Comparison of ENCODE assay signal across 7 mouse cellular contexts in the genomic region with DNA sequence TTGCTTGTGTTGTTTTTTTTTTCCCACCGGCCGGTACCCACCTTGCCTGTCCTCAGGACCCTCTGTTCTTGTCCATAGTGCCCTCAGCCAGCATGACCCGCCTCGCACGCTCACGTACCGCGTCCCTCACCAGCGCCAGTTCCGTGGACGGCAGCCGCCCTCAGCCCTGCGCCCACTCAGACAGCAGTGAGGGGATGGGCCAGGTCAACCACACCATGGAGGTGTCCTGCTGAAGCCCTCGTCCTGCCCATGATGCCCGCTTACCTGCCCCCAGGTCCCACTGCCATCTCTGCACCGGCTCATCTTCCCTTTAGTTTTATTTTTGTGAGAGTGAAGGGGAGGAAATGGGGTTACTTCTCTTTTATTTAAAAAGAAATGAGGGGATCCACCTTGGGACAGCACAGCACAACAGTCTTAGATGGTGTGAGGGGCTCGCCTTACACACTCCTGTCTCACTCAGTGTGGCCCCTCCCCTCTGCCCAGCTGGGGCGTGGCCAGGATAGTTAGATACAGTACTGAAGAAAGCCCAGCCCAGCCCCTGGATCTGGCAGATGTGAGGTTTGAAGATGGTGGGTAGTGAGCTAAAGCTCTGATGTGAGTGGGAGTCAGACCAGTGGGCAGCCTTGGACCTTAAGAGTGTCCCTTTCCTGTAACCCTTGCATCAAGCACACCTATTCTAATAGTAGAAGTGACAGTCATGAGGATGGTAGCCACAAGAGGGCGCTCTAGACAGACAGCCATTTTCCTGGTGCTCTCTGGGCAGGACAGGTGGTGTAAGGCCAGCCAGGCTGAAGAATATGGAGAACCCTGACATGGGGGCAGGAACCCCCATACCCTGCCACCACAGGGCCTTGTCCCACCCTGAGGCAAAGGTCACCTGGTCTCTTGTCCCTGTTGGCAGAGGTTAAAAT. TPM values are rescaled to one million over a fixed set of nuclear protein-coding genes. Genes with fewer than 3 reads are reported as not detected.
DNase-seq lines count a peak whose midpoint lies in the region; ATAC-seq and TF ChIP-seq lines count a peak whose summit lies in the region.

No protein-coding gene starts in this region.

- H3K4me2 ChIP-seq in CH12.LX (ENCODE audit: insufficient read depth, low read depth, poor library complexity, severe bottlenecking) = no peak overlapping the region
- no peak overlapping the region for H3K4me2 ChIP-seq in kidney, embryonic 16.5 days (replicated peaks; ENCODE audit: low read depth, low read length)

- no peak for TF ChIP-seq POLR2A in CH12.LX (IDR thresholded peaks at IDR 0.05; ENCODE audit: low read depth, low read length)
- peak; percentile 57; the same call in 1 of the 2 replicates for TF ChIP-seq POLR2A in cortical plate, adult 2 months (IDR thresholded peaks at IDR 0.05; ENCODE audit: extremely low read depth, insufficient read depth, low read length)
- TF ChIP-seq POLR2A in lung, adult 2 months (IDR thresholded peaks at IDR 0.05; ENCODE audit: borderline replicate concordance, extremely low read depth, low read depth, low read length) = no peak
- TF ChIP-seq POLR2A in olfactory bulb, adult 2 months (IDR thresholded peaks at IDR 0.05; ENCODE audit: insufficient read depth, low read depth, low read length) = no peak

- H3K79me2 ChIP-seq in CH12.LX (replicated peaks; ENCODE audit: control insufficient read depth, extremely low read depth, insufficient read depth, poor library complexity, severe bottlenecking) = no peaks in the 10 kb centered on the region

- H3K27me3 ChIP-seq in CH12.LX (replicated peaks) = no peaks in the 10 kb centered on the region
- H3K27me3 ChIP-seq in heart, embryonic 10.5 days (ENCODE audit: insufficient read depth, poor library complexity, severe bottlenecking) = no peaks in the 10 kb centered on the region
- H3K27me3 ChIP-seq in kidney, embryonic 16.5 days (ENCODE audit: insufficient read depth, low read length) = no peaks in the 10 kb centered on the region

- no peaks in the 10 kb centered on the region for H3K9me3 ChIP-seq in CH12.LX (replicated peaks; ENCODE audit: low read length)
- H3K9me3 ChIP-seq in heart, embryonic 10.5 days = no peaks in the 10 kb centered on the region
- no peaks in the 10 kb centered on the region for H3K9me3 ChIP-seq in kidney, embryonic 16.5 days (ENCODE audit: low read length)

- dilution Hi-C loops in CH12.LX (cut with MboI; ENCODE audit: extremely low pct_ligation_motif_present, extremely low pct_unique_long_range_greater_than_20kb, low sequenced_read_pairs) = no loop called here

- H3K4me3 ChIP-seq in CH12.LX (replicated peaks in 1 of 3; ENCODE audit: low read depth in 2 of 3, low read length in 2 of 3, poor library complexity in 1 of 3) = no peak overlapping the region
- no peak overlapping the region for H3K4me3 ChIP-seq in cortical plate, adult 2 months (ENCODE audit: insufficient read depth, low read length)
- no peak overlapping the region for H3K4me3 ChIP-seq in heart, embryonic 10.5 days
- no peak overlapping the region for H3K4me3 ChIP-seq in kidney, embryonic 16.5 days (ENCODE audit: low read length)
- H3K4me3 ChIP-seq in lung, adult 2 months (replicated peaks; ENCODE audit: extremely low read depth, low read depth, low read length) = no peak overlapping the region
- H3K4me3 ChIP-seq in olfactory bulb, adult 2 months (ENCODE audit: insufficient read depth, low read depth, low read length) = no peak overlapping the region

- 74% methylated on average over 19 of the region's 19 CpGs for WGBS in heart, embryonic 10.5 days
- 76% methylated on average over 19 of the region's 19 CpGs for WGBS in kidney, embryonic 16.5 days
- WGBS in lung, adult 2 months = 79% methylated on average over 19 of the region's 19 CpGs
- WGBS in olfactory bulb, adult 2 months = 70% methylated on average over 19 of the region's 19 CpGs

- 0 out of 2 replicates have a peak, but pooled peaks have one; percentile 53 for ATAC-seq in kidney, embryonic 16.5 days (ENCODE audit: low FRiP score, low TSS enrichment)

- H3K36me3 ChIP-seq in CH12.LX (replicated peaks in 1 of 2; ENCODE audit: control insufficient read depth in 1 of 2, insufficient read depth in 1 of 2, low read length in 1 of 2) = peaks cover 8 to 17% of the 10 kb centered on the region in 2 experiments
- peaks cover 70% of the 10 kb centered on the region for H3K36me3 ChIP-seq in heart, embryonic 10.5 days
- H3K36me3 ChIP-seq in kidney, embryonic 16.5 days (ENCODE audit: insufficient read depth, low read length) = peaks cover 12% of the 10 kb centered on the region

- in situ Hi-C loops in CH12.LX (cut with MboI; ENCODE audit: low pct_ligation_motif_present, low pct_unique_long_range_greater_than_20kb, low sequenced_read_pairs) = no loop called here

- H3K27ac ChIP-seq in CH12.LX (ENCODE audit: insufficient read depth, low read depth) = no peak overlapping the region
- H3K27ac ChIP-seq in cortical plate, adult 2 months (ENCODE audit: insufficient read depth, low read length) = no peak overlapping the region
- H3K27ac ChIP-seq in heart, embryonic 10.5 days = no peak overlapping the region
- no peak overlapping the region for H3K27ac ChIP-seq in kidney, embryonic 16.5 days (ENCODE audit: low read length)
- no peak overlapping the region for H3K27ac ChIP-seq in olfactory bulb, adult 2 months (ENCODE audit: insufficient read depth, low read depth, low read length)

- peak; percentile 82 to 87 for TF ChIP-seq CTCF in CH12.LX (conservative IDR thresholded peaks at IDR 0.05 in 1 of 2, IDR thresholded peaks at IDR 0.05 in 1 of 2; ENCODE audit: low read depth in 2 of 2, low read length in 2 of 2)
- peak; percentile 66 for TF ChIP-seq CTCF in cortical plate, adult 2 months (IDR thresholded peaks at IDR 0.05; ENCODE audit: extremely low read depth, insufficient read depth, low read length)
- peak; percentile 75 for TF ChIP-seq CTCF in lung, adult 2 months (IDR thresholded peaks at IDR 0.05; ENCODE audit: insufficient read depth, low read length)
- peak; percentile 72 for TF ChIP-seq CTCF in olfactory bulb, adult 2 months (IDR thresholded peaks at IDR 0.05; ENCODE audit: insufficient read depth, low read depth, low read length)

- peaks cover 7 to 32% of the 10 kb centered on the region in 2 experiments for H3K4me1 ChIP-seq in CH12.LX (ENCODE audit: control insufficient read depth in 1 of 2, insufficient read depth in 2 of 2)
- peaks cover 3% of the 10 kb centered on the region; the same call in 1 of the 2 replicates for H3K4me1 ChIP-seq in cortical plate, adult 2 months (ENCODE audit: control insufficient read depth, insufficient read depth, low read length)
- peaks cover 57% of the 10 kb centered on the region for H3K4me1 ChIP-seq in heart, embryonic 10.5 days
- peaks cover 15% of the 10 kb centered on the region for H3K4me1 ChIP-seq in kidney, embryonic 16.5 days (ENCODE audit: insufficient read depth, low read length)
- peaks cover 7% of the 10 kb centered on the region for H3K4me1 ChIP-seq in lung, adult 2 months (ENCODE audit: control insufficient read depth, insufficient read depth, low read length)
- peaks cover 43% of the 10 kb centered on the region for H3K4me1 ChIP-seq in olfactory bulb, adult 2 months (ENCODE audit: control insufficient read depth, insufficient read depth, low read length)

- TF ChIP-seq EP300 in CH12.LX (IDR thresholded peaks at IDR 0.05; ENCODE audit: low read length) = no peak

- no peak overlapping the region for H3K9ac ChIP-seq in CH12.LX (ENCODE audit: insufficient read depth, low read depth)
- no peak overlapping the region for H3K9ac ChIP-seq in kidney, embryonic 16.5 days (replicated peaks; ENCODE audit: low read length)

- TF ChIP-seq RAD21 in CH12.LX (IDR thresholded peaks at IDR 0.05; ENCODE audit: low read depth, low read length) = peak; percentile 44

- peak; percentile 79 for DNase-seq in CH12.LX (ENCODE audit: extremely low read depth)
- DNase-seq in adipocyte (ENCODE audit: low spot score) = peak; percentile 80
- DNase-seq in heart, embryonic 10.5 days (ENCODE audit: low spot score) = peak; percentile 90
- peak; percentile 73 for DNase-seq in lung, adult 2 months

TF ChIP-seq in CH12.LX, 34 proteins besides CTCF, POLR2A, EP300 and RAD21 (continues in another document):
- TF ChIP-seq MAZ (IDR thresholded peaks at IDR 0.05; ENCODE audit: low read depth, low read length) (no peak), CHD2 (IDR thresholded peaks at IDR 0.05; ENCODE audit: low read length) (no peak), NELFE (IDR thresholded peaks at IDR 0.05; ENCODE audit: low read depth, low read length) (no peak), ZMIZ1 (IDR thresholded peaks at IDR 0.05; ENCODE audit: low read depth, low read length) (no peak), IRF4 (IDR thresholded peaks at IDR 0.05; ENCODE audit: low read depth, low read length) (no peak), MEF2A (IDR thresholded peaks at IDR 0.05; ENCODE audit: borderline replicate concordance, low read depth, low read length) (0 out of 2 replicates have a peak, but pooled peaks have one; percentile 34), MYC (IDR thresholded peaks at IDR 0.05; ENCODE audit: low read depth, low read length) (0 out of 2 replicates have a peak, but pooled peaks have one; percentile 22), ZC3H11A (IDR thresholded peaks at IDR 0.05; ENCODE audit: low read depth, low read length) (0 out of 2 replicates have a peak, but pooled peaks have one; percentile 2), E2F4 (IDR thresholded peaks at IDR 0.05; ENCODE audit: insufficient replicate concordance, low read depth, low read length) (no peak), SIN3A (IDR thresholded peaks at IDR 0.05; ENCODE audit: low read length) (no peak)

RNA-seq across cellular contexts. Expression of gene Setd6, which starts 2.3 kb away (rescaled TPM):
- total RNA-seq in CH12.LX (2012; rRNA removed) (29.6 and 31.0 TPM in 2 replicates), CH12.LX (2014; rRNA removed) (25.6 and 29.7 TPM in 2 replicates)
- polyA plus RNA-seq in CH12.LX (2012; ENCODE audit: insufficient read length, low read depth) = 50.6 and 61.3 TPM in 2 replicates
- polyA plus RNA-seq in cortical plate, adult 2 months (2012; rRNA removed) = 22.9 and 29.1 TPM in 2 replicates
- polyA plus RNA-seq in heart, embryonic 10.5 days (2016; fragmentation: Nextera tagmentation; extraction: Ambion mirVana) = 24.5 and 30.2 TPM in 2 replicates
- polyA plus RNA-seq in kidney, embryonic 16.5 days (2015; fragmentation: Nextera tagmentation; extraction: Ambion mirVana) = 21.3 and 22.7 TPM in 2 replicates
- polyA plus RNA-seq in lung, adult 2 months (2012; rRNA removed) = 8.9 and 13.8 TPM in 2 replicates
- not detected in 2 replicates for polyA plus RNA-seq in olfactory bulb, adult 2 months (2012; ENCODE audit: insufficient read depth, insufficient read length, low replicate concordance, missing spikeins)

RNA-seq across cellular contexts. Expression of gene Ndrg4, which starts 36.6 kb away (rescaled TPM):
- total RNA-seq in CH12.LX (2012; rRNA removed) = 1.7 and 2.1 TPM in 2 replicates
- 1.6 TPM in 2 replicates for total RNA-seq in CH12.LX (2014; rRNA removed)
- 2.1 TPM in 2 replicates for polyA plus RNA-seq in CH12.LX (2012; ENCODE audit: insufficient read length, low read depth)
- 1,920 and 1,995 TPM in 2 replicates for polyA plus RNA-seq in cortical plate, adult 2 months (2012; rRNA removed)
- polyA plus RNA-seq in heart, embryonic 10.5 days (2016; fragmentation: Nextera tagmentation; extraction: Ambion mirVana) = 141 and 294 TPM in 2 replicates
- 20.1 and 23.7 TPM in 2 replicates for polyA plus RNA-seq in kidney, embryonic 16.5 days (2015; fragmentation: Nextera tagmentation; extraction: Ambion mirVana)
- 17.4 and 21.5 TPM in 2 replicates for polyA plus RNA-seq in lung, adult 2 months (2012; rRNA removed)
- 472 and 1,489 TPM in 2 replicates for polyA plus RNA-seq in olfactory bulb, adult 2 months (2012; ENCODE audit: insufficient read depth, insufficient read length, low replicate concordance, missing spikeins)
